Mouse (Mus musculus) forebrain, embryonic 10.5 days (tissue): ENCODE measurements around the gene Tceanc2. TPM values are rescaled to one million over a fixed set of nuclear protein-coding genes. Genes with fewer than 3 reads are reported as not detected.

Experiments
- DNase-seq: peaks from one replicate; pipeline ENCODE4 v3.0.0-alpha.2; 2017; ENCODE audit warnings: low spot score; ENCODE audit errors: extremely low spot score
- H3K27ac ChIP-seq: fragments of 300-500 bp; sonication (generic); 2 replicates; pipeline ENCODE4 v1.5.1; 2016; ENCODE audit warnings: mild to moderate bottlenecking
- H3K27me3 ChIP-seq: fragments of 300-500 bp; sonication (generic); 2 replicates; pipeline ENCODE4 v1.6.1; 2016; ENCODE audit warnings: mild to moderate bottlenecking; ENCODE audit not compliant: poor library complexity, severe bottlenecking
- H3K36me3 ChIP-seq: fragments of 300-500 bp; sonication (generic); replicated peaks from 2 replicates; pipeline ENCODE4 v1.6.1; 2016; ENCODE audit warnings: mild to moderate bottlenecking, moderate library complexity
- H3K4me1 ChIP-seq: fragments of 300-500 bp; sonication (generic); 2 replicates; pipeline ENCODE4 v1.6.1; 2016
- H3K4me3 ChIP-seq: fragments of 300-500 bp; sonication (generic); 2 replicates; pipeline ENCODE4 v1.5.1; 2016; ENCODE audit warnings: mild to moderate bottlenecking, moderate library complexity
- H3K9me3 ChIP-seq: fragments of 300-500 bp; sonication (generic); 2 replicates; pipeline ENCODE4 v1.6.1; 2016; ENCODE audit warnings: mild to moderate bottlenecking, moderate library complexity
- WGBS: fragments of 180-500 bp; shearing (Covaris S2); methylation state at CpG from one replicate; pipeline ENCODE4 v1.1.7; 2016; 5-methylcytosine and 5-hydroxymethylcytosine counted together
- polyA plus RNA-seq: library from polyadenylated mRNA; unstranded; fragments of >200 nt; fragmentation: Nextera tagmentation; extraction: Ambion mirVana; gene quantifications from 2 replicates; pipeline ENCODE4 v1.2.1, GENCODE M21; 2016

Tceanc2 gene
- polyA plus RNA-seq, 1 experiment from 2014 or later, result 33.5 TPM

DNA sequence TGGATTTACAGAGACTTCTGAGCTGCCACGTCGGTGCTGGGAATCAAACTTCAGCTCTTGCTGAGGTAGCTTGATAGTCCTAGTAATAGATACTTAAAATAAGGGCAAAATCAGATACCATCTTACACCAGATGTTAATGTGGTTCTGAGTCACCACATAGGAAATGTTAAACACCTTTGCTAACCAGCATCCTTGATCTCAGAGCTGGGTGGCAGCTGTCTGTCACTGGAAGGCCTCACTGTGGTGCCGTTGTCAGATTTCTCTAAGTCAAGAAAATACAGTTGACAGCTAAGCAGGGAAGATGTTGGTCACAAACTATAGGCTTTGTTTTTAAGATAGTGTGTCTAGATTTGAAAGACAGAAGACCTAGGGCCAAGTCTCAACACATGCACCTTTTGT lies 22.9 kb upstream of the Tceanc2 start:
- H3K4me3 ChIP-seq, result no peak overlapping the region
- H3K4me1 ChIP-seq, result no peaks in the 10 kb centered on the region
- no peaks in the 10 kb centered on the region for H3K9me3 ChIP-seq
- DNase-seq, result no peak
- WGBS, result 96% methylated on average over 3 of the region's 3 CpGs
- H3K36me3 ChIP-seq, result peaks cover 94% of the 10 kb centered on the region
- no peak overlapping the region for H3K27ac ChIP-seq
- no peaks in the 10 kb centered on the region for H3K27me3 ChIP-seq

DNA sequence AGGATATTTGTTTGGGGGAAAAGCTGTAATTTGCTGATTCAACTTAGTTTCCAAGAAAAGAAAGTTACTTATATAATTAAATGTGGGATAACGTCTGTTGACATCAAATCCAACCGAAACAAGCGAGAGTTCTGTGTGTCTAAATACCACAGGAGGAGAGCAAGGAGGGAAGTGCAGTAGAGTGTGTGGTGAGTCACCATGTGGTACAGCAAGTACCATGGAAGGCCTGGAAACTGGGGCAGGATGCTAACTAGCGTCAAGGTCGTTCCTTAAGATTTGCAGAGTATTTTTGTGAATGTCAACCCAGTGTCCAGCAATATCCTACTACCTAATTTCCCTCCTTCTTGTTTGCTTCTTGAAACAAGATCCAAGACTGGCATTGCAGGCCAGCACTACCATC lies 19.2 kb upstream of the Tceanc2 start:
- Histone ChIP-seq H3K4me3 (no peak overlapping the region), H3K9me3 (no peaks in the 10 kb centered on the region), H3K36me3 (peaks cover 99% of the 10 kb centered on the region), H3K27me3 (no peaks in the 10 kb centered on the region), H3K4me1 (no peaks in the 10 kb centered on the region), H3K27ac (no peak overlapping the region)
- 91% methylated on average over 5 of the region's 5 CpGs for WGBS
- DNase-seq, result no peak

DNA sequence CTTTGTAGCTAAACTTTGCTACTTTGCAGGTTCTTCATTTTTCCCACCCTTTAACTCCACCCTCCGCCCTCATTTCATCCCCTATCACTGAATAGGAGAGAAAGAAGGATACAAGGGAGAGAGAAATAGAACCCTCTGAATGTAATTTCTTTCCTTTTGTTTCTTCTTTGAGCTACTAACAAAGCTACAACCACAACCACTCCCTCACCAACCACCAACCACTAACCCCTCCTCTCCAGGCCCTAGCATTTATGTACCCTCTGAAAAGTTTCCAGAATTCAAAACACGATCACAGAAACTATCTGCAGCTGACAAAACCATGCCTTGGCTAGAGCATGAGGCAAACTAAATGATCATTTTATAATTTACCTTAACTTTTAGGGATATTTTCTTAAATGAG lies 17.5 kb upstream of the Tceanc2 start:
- H3K36me3 ChIP-seq, result peaks cover 98% of the 10 kb centered on the region
- H3K4me1 ChIP-seq, result no peaks in the 10 kb centered on the region
- no peaks in the 10 kb centered on the region for H3K9me3 ChIP-seq
- H3K27me3 ChIP-seq, result no peaks in the 10 kb centered on the region
- DNase-seq, result no peak
- no peak overlapping the region for H3K4me3 ChIP-seq
- 86% methylated on average over 2 of the region's 2 CpGs for WGBS
- no peak overlapping the region for H3K27ac ChIP-seq

DNA sequence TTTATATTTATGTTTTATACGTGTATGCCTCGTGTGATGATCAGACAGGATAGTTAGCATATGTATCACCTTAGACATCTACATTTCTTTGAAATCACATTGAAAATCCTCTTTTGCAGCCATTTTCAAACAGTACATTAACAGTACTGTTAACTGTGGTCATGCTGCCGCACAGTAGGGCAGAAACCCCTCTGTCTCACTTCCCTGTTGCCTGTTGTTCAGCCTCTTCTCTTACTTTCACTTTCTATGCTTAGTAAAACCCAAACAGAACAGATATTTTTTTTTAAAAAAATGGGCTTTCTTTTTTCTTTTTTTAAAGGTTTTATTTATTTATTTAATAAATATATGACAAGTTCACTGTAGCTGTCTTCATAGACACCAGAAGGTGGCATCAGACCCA lies 14.9 kb upstream of the Tceanc2 start:
- H3K9me3 ChIP-seq, result no peaks in the 10 kb centered on the region
- no peaks in the 10 kb centered on the region for H3K27me3 ChIP-seq
- H3K36me3 ChIP-seq, result peaks cover 96% of the 10 kb centered on the region
- DNase-seq, result no peak
- no peaks in the 10 kb centered on the region for H3K4me1 ChIP-seq
- 94% methylated on average over 3 of the region's 3 CpGs for WGBS
- H3K27ac ChIP-seq, result no peak overlapping the region
- H3K4me3 ChIP-seq, result no peak overlapping the region

DNA sequence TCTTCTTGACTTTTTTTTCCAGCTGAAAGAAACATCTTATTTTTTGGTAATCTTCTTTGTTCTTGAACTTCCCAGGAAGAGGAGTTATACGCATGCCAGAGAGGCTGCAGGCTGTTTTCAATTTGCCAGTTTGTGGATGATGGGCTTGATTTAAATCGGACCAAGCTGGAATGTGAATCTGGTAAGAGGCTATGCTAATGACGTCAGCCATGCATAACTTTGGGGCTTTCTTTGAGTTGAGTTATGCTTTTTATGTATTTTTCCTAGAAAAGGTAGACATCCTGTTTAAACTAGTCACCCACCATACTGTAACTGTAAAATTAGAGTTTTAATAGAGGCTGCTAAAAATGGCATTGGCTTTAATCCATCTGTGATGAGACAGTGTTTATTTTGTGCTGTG lies 6.8 kb upstream of the Tceanc2 start:
- 69% methylated on average over 3 of the region's 3 CpGs for WGBS

DNA sequence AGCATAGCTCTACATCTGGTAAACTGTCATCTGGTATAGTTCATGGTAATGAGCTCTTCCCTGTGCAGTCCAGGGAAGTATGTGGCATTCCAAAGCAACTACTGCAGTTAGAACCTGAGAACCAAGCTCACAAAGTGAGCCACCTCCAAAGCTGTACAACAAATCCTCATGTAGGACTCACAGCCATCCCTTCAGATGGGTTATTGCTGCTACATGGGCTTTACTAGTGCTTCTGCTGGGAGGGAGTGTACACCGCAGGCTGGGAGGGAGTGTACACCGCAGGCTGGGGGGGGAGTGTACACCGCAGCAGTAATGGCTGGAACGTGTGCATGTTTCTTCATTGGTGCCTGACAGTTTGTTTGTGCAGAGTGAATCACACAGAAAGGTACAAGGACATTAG lies 4.3 kb upstream of the Tceanc2 start:
- H3K36me3 ChIP-seq, result peaks cover 27% of the 10 kb centered on the region
- no peak for DNase-seq
- peaks cover 18% of the 10 kb centered on the region for H3K4me1 ChIP-seq
- H3K4me3 ChIP-seq, result no peak overlapping the region
- H3K27me3 ChIP-seq, result no peaks in the 10 kb centered on the region
- H3K9me3 ChIP-seq, result no peaks in the 10 kb centered on the region
- WGBS, result 95% methylated on average over 4 of the region's 4 CpGs
- H3K27ac ChIP-seq, result no peak overlapping the region

More for the DNA sequence above, 6.8 kb upstream of the Tceanc2 start:
- Histone ChIP-seq H3K9me3 (no peaks in the 10 kb centered on the region), H3K27me3 (no peaks in the 10 kb centered on the region), H3K27ac (no peak overlapping the region), H3K4me3 (no peak overlapping the region), H3K4me1 (peaks cover 5% of the 10 kb centered on the region), H3K36me3 (peaks cover 50% of the 10 kb centered on the region)
- peak; percentile 21 for DNase-seq

DNA sequence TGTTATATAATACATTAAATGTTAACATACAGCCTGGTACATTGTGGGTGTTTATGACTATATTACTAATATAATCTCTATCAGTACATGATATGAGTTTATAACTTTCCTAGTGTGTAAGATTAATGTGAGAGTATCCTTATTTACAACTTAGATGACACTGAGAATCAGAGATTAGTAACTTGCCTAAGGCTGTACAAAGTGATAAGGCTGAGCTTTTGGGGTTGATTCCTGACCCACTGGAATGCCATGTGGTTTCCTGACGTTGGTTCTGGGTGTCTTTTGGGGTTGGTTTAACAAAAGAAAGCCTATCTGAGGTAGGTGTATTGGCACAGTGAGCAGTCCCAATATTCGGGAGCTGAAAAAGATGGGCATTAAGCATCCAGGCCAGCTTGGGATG lies 3.9 kb upstream of the Tceanc2 start:
- 74% methylated on average over 2 of the region's 2 CpGs for WGBS
- H3K36me3 ChIP-seq, result peaks cover 23% of the 10 kb centered on the region
- no peak overlapping the region for H3K27ac ChIP-seq
- H3K4me1 ChIP-seq, result peaks cover 20% of the 10 kb centered on the region
- H3K27me3 ChIP-seq, result no peaks in the 10 kb centered on the region
- no peak for DNase-seq
- no peaks in the 10 kb centered on the region for H3K9me3 ChIP-seq
- H3K4me3 ChIP-seq, result no peak overlapping the region

DNA sequence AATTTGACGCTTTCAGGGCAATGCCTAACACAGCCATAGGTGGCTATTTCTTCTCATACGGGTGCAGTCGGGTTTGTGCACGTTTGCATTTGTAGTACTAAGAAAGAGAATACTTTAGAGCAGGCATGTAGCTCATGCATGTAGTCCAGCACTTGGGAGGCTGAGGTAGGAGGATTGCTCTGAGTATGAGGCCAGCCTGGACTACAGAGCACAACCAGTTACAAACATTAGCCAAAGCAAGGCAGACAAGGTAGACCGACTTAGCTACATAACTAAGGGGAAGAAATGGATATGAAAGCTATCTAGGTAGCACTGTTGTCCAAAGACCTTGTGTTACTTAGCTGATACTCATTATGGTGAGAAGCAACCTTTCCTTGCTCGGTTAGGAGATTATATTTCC lies 3.0 kb upstream of the Tceanc2 start:
- Histone ChIP-seq H3K9me3 (no peaks in the 10 kb centered on the region), H3K36me3 (peaks cover 14% of the 10 kb centered on the region), H3K27ac (no peak overlapping the region), H3K4me1 (peaks cover 29% of the 10 kb centered on the region), H3K4me3 (no peak overlapping the region), H3K27me3 (no peaks in the 10 kb centered on the region)
- DNase-seq, result no peak
- 92% methylated on average over 6 of the region's 6 CpGs for WGBS

DNA sequence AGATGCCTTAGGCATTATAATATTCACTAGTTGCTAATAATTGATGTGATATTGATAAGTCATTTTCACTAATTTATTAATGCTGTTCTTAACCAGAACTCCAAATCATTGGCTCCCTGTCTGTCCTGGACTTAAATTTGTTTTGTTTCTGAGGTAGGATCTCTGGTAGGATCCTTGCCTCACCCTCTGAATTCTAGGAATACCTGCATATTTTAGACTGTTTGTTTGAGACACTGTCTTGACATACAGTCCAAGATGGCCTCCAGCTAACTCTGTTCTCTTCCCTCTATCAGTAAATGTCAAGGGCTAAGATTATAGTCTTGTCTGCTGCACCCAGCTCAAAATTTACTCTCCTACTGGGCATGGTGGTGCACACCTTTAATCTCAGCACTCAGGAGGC lies 1.8 kb upstream of the Tceanc2 start:
- no peaks in the 10 kb centered on the region for H3K9me3 ChIP-seq
- no peak overlapping the region for H3K4me3 ChIP-seq
- peaks cover 11% of the 10 kb centered on the region for H3K36me3 ChIP-seq
- DNase-seq, result no peak
- H3K27ac ChIP-seq, result no peak overlapping the region
- H3K27me3 ChIP-seq, result no peaks in the 10 kb centered on the region
- H3K4me1 ChIP-seq, result peaks cover 31% of the 10 kb centered on the region

DNA sequence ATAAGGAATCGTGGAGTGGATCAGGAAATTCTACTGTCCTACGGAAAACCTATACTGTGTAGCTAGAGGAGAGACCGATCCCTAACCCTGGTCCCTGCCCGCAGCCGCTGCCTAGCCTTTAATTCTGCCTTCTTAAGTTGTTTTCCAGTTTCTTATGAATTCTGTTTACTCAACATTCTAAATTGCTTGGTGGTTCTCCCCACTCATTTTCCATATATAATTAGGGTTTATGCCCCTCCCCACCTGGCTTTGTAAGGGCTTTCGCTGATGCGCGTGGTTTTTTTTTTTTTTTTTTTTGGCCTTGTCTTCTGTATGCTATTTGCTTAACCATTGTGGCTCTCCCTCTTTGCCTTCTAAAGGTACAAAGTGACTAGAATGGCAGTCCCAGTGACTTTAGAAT lies 645 bp upstream of the Tceanc2 start:
- Histone ChIP-seq H3K27me3 (no peaks in the 10 kb centered on the region), H3K9me3 (no peaks in the 10 kb centered on the region), H3K27ac (peak overlapping the region; percentile 93), H3K36me3 (peaks cover 19% of the 10 kb centered on the region), H3K4me3 (peak overlapping the region; percentile 91), H3K4me1 (peaks cover 29% of the 10 kb centered on the region)
- 12% methylated on average over 8 of the region's 8 CpGs for WGBS
- no peak for DNase-seq

DNA sequence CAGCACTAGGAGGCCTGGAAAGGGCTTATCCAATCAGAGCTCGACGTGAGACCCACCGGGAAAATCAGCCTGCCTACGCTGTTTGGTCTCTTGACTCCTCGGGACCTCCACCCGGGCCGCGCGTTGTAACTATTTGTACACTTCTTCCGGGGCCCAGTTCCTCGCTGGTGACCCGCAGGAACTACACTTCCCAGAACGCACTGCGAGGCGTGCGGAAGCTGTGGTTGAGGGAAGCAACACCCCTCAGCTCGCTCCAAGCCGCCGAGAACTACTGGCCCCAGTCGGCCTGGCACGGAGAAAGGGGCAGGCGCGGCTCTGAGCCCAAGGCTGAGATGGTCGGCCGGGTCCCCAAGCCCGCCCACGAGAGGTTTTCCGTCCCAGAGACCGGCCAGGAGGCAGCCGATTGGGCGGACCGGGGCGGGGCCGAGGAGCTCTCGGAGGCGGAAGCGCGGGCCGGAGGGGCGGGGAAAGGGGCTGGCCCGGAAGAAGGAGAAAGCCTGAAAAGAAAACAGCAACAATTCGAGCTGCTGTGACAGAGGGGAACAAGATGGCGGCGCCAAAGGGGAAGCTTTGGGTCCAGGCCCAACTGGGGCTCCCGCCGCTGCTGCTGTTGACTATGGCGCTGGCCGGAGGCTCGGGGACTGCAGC lies 610 bp downstream of the Tceanc2 start, which contains the start of gene Tmem59:
Gene Tmem59, plus strand, starts transcription at position 218 of the 648 bp plus-strand sequence.
- H3K27me3 ChIP-seq, result no peaks in the 10 kb centered on the region
- peaks cover 31% of the 10 kb centered on the region for H3K36me3 ChIP-seq
- peak within 1 kb of the TSS; percentile 93 for H3K27ac ChIP-seq
- H3K4me1 ChIP-seq, result peaks cover 29% of the 10 kb centered on the region
- no peaks in the 10 kb centered on the region for H3K9me3 ChIP-seq
- peak within 1 kb of the TSS; percentile 91 for H3K4me3 ChIP-seq
- under 1% methylated on average over 49 of the region's 49 CpGs for WGBS
- DNase-seq, result peak; percentile 95

DNA sequence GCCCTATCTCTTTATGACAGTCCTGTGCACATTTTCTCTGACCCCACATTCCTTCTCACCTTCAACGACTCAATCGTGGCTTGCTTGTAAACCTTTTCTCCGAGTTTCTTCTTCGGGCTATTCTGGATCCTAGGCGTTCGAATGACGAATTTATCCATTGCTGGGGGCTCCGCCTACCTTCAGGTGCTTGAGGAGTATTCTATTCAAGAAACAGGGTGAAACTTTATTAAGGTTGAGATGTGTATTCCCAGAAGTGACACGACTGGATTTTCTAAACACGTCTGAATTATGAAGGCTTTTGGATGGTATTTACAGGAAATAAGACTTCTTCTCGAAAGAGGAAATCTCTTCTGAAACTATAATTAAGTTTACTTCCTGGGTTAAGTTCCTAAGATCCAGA lies 1.4 kb downstream of the Tceanc2 start:
- Histone ChIP-seq H3K36me3 (peaks cover 39% of the 10 kb centered on the region), H3K9me3 (no peaks in the 10 kb centered on the region), H3K4me1 (peaks cover 29% of the 10 kb centered on the region), H3K27me3 (no peaks in the 10 kb centered on the region), H3K4me3 (peak overlapping the region; percentile 91), H3K27ac (peak overlapping the region; percentile 93)
- WGBS, result 52% methylated on average over 11 of the region's 11 CpGs
- no peak for DNase-seq

DNA sequence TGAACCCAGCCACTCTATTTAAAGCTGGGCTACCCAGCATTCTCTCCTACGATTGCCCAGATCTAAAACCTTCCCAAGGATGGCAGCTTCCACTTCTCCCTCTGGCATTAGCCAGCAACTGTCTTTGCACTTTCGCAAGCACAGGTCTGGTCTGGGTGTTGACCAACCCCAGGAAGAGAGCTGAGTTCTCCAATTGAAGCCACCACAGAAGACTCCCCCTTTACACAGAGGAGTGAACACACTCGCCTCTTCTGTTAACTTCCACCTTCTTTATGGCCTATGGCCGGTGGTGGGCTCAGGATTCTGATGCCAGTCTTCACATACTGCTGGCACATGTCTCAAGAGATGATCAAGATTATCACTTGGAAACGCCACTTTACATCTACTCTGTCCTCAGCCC lies 11.1 kb downstream of the Tceanc2 start:
- Histone ChIP-seq H3K27me3 (no peaks in the 10 kb centered on the region), H3K27ac (no peak overlapping the region), H3K4me3 (no peak overlapping the region), H3K9me3 (no peaks in the 10 kb centered on the region), H3K4me1 (no peaks in the 10 kb centered on the region), H3K36me3 (peaks cover 63% of the 10 kb centered on the region)
- no peak for DNase-seq
- WGBS, result 87% methylated on average over 5 of the region's 5 CpGs

DNA sequence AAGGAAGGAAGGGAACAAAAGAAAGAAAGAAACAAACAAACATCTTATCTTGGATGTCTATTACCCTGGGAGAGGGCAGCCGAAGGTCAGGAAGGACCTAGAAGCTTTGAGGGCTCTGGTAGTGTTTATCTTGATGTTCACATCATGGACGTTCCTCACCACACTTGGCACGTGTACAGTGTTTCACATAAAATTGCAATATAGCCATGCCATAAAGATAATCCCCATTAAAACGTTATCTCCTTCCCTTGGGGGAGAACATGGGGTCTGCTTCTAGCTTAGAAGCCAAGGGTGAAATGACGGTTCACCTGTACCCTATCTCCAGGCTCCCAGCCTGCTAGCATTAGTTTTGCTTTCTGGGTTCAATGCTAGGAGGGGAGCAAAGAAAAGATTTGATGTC lies 12.2 kb downstream of the Tceanc2 start:
- Histone ChIP-seq H3K4me3 (no peak overlapping the region), H3K36me3 (peaks cover 54% of the 10 kb centered on the region), H3K27ac (no peak overlapping the region), H3K27me3 (no peaks in the 10 kb centered on the region), H3K4me1 (no peaks in the 10 kb centered on the region), H3K9me3 (no peaks in the 10 kb centered on the region)
- WGBS, result 91% methylated on average over 5 of the region's 5 CpGs
- no peak for DNase-seq
